Mouse (Mus musculus) liver, embryonic 11.5 days (tissue): ENCODE measurements around the gene Gabpa. TPM values are rescaled to one million over a fixed set of nuclear protein-coding genes. Genes with fewer than 3 reads are reported as not detected.

Experiments used
- polyA plus RNA-seq: library from polyadenylated mRNA; unstranded; fragments of >200 nt; fragmentation: Nextera tagmentation; extraction: Ambion mirVana; gene quantifications from 2 replicates; pipeline ENCODE4 v1.2.1, GENCODE M21; 2014

Gabpa gene
- polyA plus RNA-seq, 1 experiment from 2014 or later, result 37.5 TPM

Other genes starting within 250 kb of the Gabpa start
- 49.3 and 50.3 TPM in 2 replicates for gene Mrpl39, start 99.2 kb upstream of the Gabpa start, polyA plus RNA-seq
- gene Jam2, start 60.8 kb upstream of the Gabpa start, polyA plus RNA-seq, result 1.4 and 1.7 TPM in 2 replicates
- 814 and 841 TPM in 2 replicates for gene Atp5j, start 700 bp downstream of the Gabpa start, polyA plus RNA-seq